Mouse (Mus musculus) spleen, embryonic (tissue): ENCODE results near the gene Cfap45.

Experiments
- CTCF ChIA-PET: fragments of 350-600 bp; sonication (Branson Sonifier 250); formaldehyde crosslinking; loops from one replicate; lab custom pipeline; 2022; lab: Charles Lee

Gene Cfap45

GRCm38 (mm10) chr1:172514551-172515268 is 5.9 kb upstream of the Cfap45 start:
- CTCF ChIA-PET = interaction anchor here (1.0 to 1.3 kb wide), 4 partner anchors 10 to 1929 kb away, joined by 3 to 4 read pairs (median 3); no protein-coding TSS in a partner anchor

DNA sequence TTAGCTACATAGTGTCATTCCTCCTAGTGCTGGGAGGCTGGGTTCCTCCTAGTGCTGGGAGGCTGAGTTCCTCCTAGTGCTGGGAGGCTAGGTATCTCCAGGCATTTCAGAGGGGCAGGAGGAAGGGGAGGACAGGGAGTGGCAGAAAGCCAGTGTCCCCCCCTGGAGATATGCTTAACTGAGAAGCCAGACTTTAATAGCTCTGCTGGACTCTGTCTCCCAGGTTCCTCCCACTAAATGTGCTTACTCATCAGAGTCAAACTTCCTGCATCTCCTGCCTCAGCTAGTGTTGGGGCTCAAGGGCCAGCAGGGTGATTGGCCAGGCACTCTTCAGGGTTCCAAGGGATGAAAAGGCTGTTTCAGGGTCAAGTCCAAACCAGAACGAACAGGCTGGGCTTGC is 5.2 kb upstream of the Cfap45 start:
- CTCF ChIA-PET = interaction anchor here (1.1 to 1.2 kb wide), 2 partner anchors 11 to 25 kb away, joined by 3 to 4 read pairs; no protein-coding TSS in a partner anchor

- CTCF ChIA-PET = no interaction called here
Observed at GRCm38 (mm10) chr1:172518013-172518412, 2.6 kb upstream of the Cfap45 start.

- CTCF ChIA-PET = no interaction called here
Observed at GRCm38 (mm10) chr1:172519644-172520043, 957 bp upstream of the Cfap45 start.

DNA sequence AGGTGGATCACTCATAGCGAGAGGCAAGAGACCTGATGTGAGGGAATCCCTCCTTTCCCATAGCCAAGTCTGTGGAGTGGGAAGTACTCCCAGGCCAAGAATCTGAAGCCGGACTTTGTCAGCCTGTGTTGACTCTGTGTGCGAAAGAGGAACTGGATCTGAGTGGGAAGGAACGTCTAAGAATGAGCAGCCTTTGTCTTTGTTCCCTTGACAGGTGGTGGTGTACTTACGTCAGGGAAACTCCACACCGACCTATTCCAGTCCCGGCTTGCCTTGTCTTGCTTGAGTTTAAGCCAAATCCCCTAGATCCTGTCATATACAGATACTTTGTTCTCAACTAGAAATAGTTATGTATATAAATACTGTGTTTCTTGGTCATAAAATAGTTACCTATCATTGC is 1.9 kb downstream of the Cfap45 start:
- CTCF ChIA-PET = no interaction called here

DNA sequence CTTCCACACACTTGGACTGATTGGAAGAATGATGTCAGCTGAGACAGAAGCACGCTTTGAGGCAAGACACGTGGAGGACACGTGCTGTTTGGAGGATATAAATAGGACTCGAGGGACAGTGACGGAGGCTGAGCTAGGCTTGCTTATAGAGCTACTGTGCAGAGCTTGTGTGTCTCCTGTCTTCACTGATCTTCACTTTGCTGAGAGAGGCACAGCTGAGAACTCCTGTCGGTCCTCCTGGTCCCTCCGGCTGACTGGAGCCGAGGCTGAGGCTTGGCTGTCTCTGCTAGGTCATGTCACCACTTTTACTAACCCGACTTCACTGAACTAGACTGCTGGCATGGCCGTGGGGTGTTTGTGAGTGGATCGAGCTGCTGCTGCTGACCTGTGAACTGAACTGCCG is 3.1 kb downstream of the Cfap45 start:
- CTCF ChIA-PET = interaction anchor here (0.8 kb wide), 1 partner anchor 11 kb away, joined by 3 read pairs; no protein-coding TSS in a partner anchor

DNA sequence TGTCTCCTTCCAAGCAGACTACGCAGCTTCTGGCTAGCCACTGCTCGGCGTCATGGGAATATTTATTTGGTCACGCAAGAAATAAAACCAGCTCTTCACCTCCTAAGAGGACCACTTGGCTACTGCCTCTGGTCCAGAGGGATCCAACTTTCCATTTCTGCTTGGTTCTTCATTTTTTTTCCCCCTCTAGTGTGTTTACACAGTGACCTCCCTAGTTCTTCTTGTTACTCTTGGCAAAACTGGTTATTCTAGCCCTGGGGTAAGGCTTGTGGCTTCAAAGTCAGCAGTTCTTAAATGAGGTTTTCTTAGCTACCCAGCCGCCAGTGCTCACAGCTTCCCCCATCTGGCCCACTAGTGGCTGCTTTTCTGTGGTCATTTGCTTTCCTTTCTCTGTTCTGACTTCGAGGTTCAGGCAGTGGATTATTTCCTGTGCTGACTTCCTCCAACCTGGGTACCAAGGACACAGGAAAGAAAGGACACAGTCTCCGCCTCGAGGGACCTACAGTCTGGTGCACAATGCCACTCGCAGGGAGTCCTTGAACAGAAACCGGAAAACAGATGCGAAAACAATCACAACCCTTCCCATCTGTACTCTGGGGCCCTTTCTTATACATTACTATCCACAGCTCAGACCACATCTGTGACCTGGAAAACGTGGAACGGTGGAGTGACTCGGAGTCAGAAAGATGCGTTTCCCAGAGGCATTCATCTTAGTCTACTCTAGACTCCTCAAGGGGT is 4.6 kb downstream of the Cfap45 start:
- CTCF ChIA-PET = interaction anchor here (0.6 to 1.1 kb wide), 2 partner anchors 33 to 37 kb away, joined by 3 to 4 read pairs; no protein-coding TSS in a partner anchor

GRCm38 (mm10) chr1:172525971-172526370 is 5.4 kb downstream of the Cfap45 start:
- CTCF ChIA-PET = interaction anchor here (1.1 kb wide), 2 partner anchors 10 to 37 kb away, joined by 4 read pairs; no protein-coding TSS in a partner anchor

DNA sequence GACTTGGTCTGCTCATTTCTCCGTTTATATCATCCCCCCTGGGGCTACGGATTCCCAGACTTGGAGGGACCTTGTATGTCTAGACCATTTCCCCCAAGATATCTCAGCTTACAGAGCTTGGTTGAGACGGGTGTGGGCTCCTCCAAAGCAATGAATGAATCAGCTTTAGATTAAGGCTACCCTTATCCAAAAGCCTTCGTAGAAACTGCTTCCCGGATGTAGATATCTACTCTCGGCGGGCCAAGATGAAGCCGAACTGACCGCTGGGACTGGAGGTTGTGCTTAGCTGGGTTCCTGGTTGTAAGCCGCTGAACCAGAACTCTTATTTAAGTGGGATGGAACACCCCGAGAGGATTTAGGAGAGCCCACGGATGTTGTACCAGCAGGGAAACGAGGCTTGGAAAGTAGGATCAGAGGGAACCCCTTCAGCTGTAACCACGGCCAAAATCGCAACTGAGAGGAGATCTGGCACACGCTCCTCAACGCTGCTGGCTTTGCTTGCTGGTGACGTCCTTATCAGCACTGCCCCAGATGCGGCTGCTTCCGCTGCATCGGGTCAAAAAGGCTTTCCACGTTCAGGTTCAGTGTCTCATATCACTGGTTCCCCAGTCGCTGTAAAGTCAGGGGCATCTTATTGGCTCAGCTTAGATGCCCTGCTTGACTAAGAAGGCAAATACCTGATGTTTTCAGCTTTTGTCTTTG is 5.9 kb downstream of the Cfap45 start:
- CTCF ChIA-PET = interaction anchor here (1.0 to 1.1 kb wide), 3 partner anchors 11 to 36 kb away, joined by 3 to 4 read pairs (median 4); no protein-coding TSS in a partner anchor

DNA sequence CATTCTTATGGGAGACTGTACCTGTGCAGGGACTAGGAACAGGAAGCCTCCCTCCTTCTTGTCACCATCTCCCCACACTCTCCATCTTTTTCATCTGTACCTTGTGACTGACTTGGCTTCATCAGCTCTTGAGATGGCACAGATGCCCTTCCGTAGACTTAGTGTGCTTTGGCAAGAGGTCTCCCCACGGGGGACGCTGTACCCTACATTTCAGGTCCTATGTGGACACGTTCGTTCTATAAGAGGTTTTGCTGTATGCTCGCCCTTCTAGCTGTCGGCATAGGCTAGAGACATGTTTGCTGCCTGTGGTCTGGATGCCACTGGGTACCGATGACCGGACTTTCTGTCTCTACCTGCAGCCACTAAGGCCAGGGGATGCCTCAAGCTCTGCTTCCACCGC is 6.8 kb downstream of the Cfap45 start:
- CTCF ChIA-PET = interaction anchor here (0.9 to 2.1 kb wide), 5 partner anchors 14 to 106 kb away, joined by 3 to 13 read pairs (median 6); no protein-coding TSS in a partner anchor

DNA sequence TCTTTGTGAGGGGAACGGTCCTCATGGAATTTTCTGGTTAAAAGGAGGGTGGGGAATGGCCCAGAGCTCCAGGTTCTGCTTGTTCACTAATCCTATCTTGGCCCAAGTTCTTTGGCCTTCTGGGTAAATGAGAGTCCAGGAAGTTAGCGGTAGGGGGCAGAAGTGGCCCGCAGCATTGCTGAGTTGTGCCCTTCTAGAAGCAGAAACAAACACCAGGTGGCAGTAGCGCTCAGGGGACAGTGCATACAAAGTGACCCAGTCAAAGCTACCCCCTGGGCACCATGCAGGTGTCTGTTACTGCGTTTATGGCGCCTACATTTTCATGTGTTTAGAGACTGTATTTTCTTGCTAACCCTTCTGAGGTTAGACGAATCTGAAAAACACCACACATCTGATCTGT is 8.1 kb downstream of the Cfap45 start:
- CTCF ChIA-PET = interaction anchor here (0.8 to 2.1 kb wide), 4 partner anchors 34 to 105 kb away, joined by 3 to 13 read pairs (median 7); no protein-coding TSS in a partner anchor

GRCm38 (mm10) chr1:172530544-172531220 is 10.1 kb downstream of the Cfap45 start:
- CTCF ChIA-PET = interaction anchor here (0.7 to 1.3 kb wide), 2 partner anchors 27 to 121 kb away, joined by 3 to 4 read pairs; no protein-coding TSS in a partner anchor

- CTCF ChIA-PET = interaction anchor here (0.6 kb wide), 2 partner anchors 123 to 1006 kb away, joined by 3 to 4 read pairs; no protein-coding TSS in a partner anchor
Observed at GRCm38 (mm10) chr1:172532551-172532950, 11.9 kb downstream of the Cfap45 start.

GRCm38 (mm10) chr1:172535116-172535515 is 14.5 kb downstream of the Cfap45 start:
- CTCF ChIA-PET = no interaction called here

- CTCF ChIA-PET = no interaction called here
Observed at GRCm38 (mm10) chr1:172539827-172540226, 19.2 kb downstream of the Cfap45 start.

- CTCF ChIA-PET = no interaction called here
Observed at GRCm38 (mm10) chr1:172540283-172540820, 19.8 kb downstream of the Cfap45 start.

GRCm38 (mm10) chr1:172546062-172546461 is 25.5 kb downstream of the Cfap45 start:
- CTCF ChIA-PET = no interaction called here

- CTCF ChIA-PET = no interaction called here
Observed at GRCm38 (mm10) chr1:172548501-172548900, 27.9 kb downstream of the Cfap45 start.

- CTCF ChIA-PET = interaction anchor here (0.6 kb wide), 1 partner anchor 440 kb away, joined by 3 read pairs; no protein-coding TSS in a partner anchor
Observed at GRCm38 (mm10) chr1:172549314-172549713, 28.7 kb downstream of the Cfap45 start.

GRCm38 (mm10) chr1:172549717-172550116 is 29.1 kb downstream of the Cfap45 start:
- CTCF ChIA-PET = interaction anchor here (0.6 kb wide), 1 partner anchor 439 kb away, joined by 3 read pairs; no protein-coding TSS in a partner anchor
